Mouse (Mus musculus): ENCODE measurements at regions not wholly inside any gene's neighbourhood (a gene's known extent, or its start where the extent isn't known, plus 50 kb on each side); places are given as distances from the start of the nearest gene placed in this dataset. TPM values are rescaled to one million over a fixed set of nuclear protein-coding genes. Genes with fewer than 3 reads are reported as not detected.

DNA sequence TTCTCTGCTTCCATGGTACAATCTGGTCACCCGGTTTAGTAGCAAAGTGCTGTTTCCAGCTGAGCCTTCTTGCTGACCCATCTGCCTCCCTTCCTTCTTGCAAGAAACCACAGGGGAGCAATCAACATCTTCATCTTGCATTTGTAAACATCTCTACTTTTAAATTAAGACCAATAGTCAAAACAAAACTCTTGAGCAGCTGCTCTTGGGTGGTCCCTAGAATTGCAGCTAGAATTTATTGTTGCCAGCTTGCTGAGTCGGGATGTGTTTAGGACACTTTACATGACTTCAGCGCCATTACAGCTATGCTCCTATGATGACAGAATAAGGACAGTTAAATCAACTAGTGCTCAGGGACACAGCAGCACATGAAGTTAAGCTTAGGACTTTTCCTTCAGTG, 62.4 kb upstream of the Ankrd50 start:
- no peaks in the 10 kb centered on the region for H3K4me1 ChIP-seq (replicated peaks)
- H3K9me3 ChIP-seq (replicated peaks), result no peaks in the 10 kb centered on the region
- no peak overlapping the region for H3K9ac ChIP-seq
- no peaks in the 10 kb centered on the region for H3K36me3 ChIP-seq
- H3K27ac ChIP-seq, result no peak overlapping the region
- H3K4me3 ChIP-seq (replicated peaks), result no peak overlapping the region
- DNase-seq, result no peak
- ATAC-seq (ENCODE audit: low read depth), result no peak
- WGBS (ENCODE audit: insufficient replicate concordance), result 65% methylated on average over 3 of the region's 3 CpGs
- no peak overlapping the region for H3K4me2 ChIP-seq
- no peaks in the 10 kb centered on the region for H3K27me3 ChIP-seq

DNA sequence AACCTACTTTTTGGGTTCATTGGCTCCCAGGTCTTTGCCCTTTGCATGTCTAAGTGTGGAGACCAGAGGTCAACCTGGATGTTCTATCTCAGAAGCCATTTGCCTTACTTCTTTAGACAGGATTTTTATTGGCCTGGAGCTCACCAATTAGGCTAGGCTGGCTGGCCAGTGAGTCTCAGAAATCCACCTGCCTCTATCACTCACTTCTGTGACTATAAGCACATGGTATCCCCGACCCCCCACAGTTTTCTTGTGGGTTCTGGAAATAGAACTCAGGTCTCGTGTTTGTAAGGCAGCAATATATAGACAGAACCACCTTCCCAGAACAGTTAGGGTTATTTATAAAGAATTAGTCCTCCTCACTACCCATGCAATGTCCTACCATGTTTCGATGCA, 60.9 kb upstream of the Ankrd50 start:
- H3K9ac ChIP-seq, result no peak overlapping the region
- no peak overlapping the region for H3K4me2 ChIP-seq
- H3K4me1 ChIP-seq (replicated peaks), result no peaks in the 10 kb centered on the region
- no peaks in the 10 kb centered on the region for H3K36me3 ChIP-seq
- DNase-seq, result no peak
- no peak overlapping the region for H3K4me3 ChIP-seq (replicated peaks)
- no peak for ATAC-seq (ENCODE audit: low read depth)
- WGBS (ENCODE audit: insufficient replicate concordance), result 56% methylated on average over 3 of the region's 3 CpGs
- H3K27ac ChIP-seq, result no peak overlapping the region
- H3K27me3 ChIP-seq, result no peaks in the 10 kb centered on the region
- H3K9me3 ChIP-seq (replicated peaks), result no peaks in the 10 kb centered on the region

DNA sequence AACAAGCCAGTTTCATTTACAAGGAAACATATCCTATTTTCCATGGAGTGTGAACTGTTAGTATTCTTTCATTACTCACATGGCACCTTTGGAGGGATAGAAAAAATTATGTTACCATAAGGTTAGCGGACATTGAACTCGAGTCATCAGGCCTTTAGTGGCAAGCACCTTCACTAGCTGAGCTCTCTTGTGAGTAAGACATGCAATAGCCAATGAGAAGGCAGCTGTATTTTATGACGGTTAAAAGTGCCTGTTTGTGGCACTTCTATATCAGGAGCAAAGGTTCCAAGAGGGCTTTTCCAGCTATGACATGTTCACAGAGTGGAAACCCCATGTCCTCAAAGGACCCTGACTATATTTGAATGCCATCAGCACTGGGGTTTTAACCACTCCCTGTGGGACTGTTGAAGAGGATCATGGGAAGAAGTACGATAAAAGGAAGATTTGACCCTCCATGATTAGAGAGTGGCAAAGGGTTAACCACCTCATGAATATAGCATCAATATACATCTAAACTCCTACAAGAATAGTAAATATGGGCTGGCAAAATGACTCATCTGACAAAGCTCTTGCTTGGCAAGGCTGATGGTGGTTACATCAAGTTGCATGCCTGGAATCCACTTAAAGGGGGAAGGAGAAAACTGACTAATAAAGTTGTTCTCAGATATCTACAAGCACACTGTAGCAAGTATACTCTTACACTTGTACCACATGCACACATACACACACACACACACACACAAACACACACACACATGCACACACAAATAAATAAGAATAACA, 60.3 kb upstream of the Ankrd50 start:
- H3K4me2 ChIP-seq, result no peak overlapping the region
- H3K27me3 ChIP-seq, result no peaks in the 10 kb centered on the region
- ATAC-seq (ENCODE audit: low read depth) (no peak), DNase-seq (no peak)
- 67% methylated on average over 4 of the region's 4 CpGs for WGBS (ENCODE audit: insufficient replicate concordance)
- no peaks in the 10 kb centered on the region for H3K4me1 ChIP-seq (replicated peaks)
- H3K9me3 ChIP-seq (replicated peaks), result no peaks in the 10 kb centered on the region
- no peaks in the 10 kb centered on the region for H3K36me3 ChIP-seq
- H3K27ac ChIP-seq, result no peak overlapping the region
- no peak overlapping the region for H3K4me3 ChIP-seq (replicated peaks)
- H3K9ac ChIP-seq, result no peak overlapping the region

DNA sequence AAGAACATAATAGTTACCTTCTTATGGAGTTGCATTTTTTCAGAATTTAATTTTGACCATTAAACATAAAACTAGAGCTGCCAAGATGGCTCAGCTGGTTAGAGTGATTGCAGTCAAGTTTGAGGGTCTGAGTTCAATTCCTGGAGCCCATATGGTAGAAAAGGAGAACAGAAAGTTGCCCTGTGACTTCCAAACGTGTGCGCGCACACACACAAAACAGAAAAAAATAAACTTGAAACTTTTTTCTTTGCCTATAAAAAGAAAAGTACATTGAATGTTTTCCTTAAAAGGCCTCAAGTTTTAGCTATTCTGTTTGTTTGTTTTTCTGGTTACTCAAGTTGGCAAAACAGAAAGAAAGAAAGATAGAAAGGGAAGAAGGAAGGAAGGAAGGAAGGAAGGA, 59.2 kb upstream of the Ankrd50 start:
- ATAC-seq (ENCODE audit: low read depth) (no peak), DNase-seq (no peak)
- WGBS (ENCODE audit: insufficient replicate concordance), result 81% methylated on average over 3 of the region's 3 CpGs
- no peaks in the 10 kb centered on the region for H3K4me1 ChIP-seq (replicated peaks)
- H3K9me3 ChIP-seq (replicated peaks), result no peaks in the 10 kb centered on the region
- no peaks in the 10 kb centered on the region for H3K27me3 ChIP-seq
- H3K4me2 ChIP-seq, result no peak overlapping the region
- no peak overlapping the region for H3K27ac ChIP-seq
- H3K36me3 ChIP-seq, result no peaks in the 10 kb centered on the region
- H3K4me3 ChIP-seq (replicated peaks), result no peak overlapping the region
- H3K9ac ChIP-seq, result no peak overlapping the region

DNA sequence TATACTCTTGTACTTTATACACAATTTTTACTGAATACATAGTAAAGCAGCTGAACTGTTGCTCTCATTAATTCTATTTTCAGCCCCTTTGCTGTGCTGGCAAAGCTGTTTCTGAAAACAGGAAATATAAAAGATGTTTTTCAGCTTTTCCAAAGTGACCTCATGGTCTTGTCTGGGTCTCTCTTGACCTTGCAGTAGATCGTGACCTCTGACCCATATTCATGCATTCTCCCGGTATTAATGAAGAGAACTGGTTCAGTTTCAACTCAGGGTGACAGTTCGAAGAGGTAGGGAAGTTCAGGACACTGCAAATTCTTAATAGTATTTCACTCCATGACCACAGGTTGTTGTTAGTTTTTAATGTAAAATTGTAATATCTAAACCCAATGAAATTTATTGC, 56.7 kb upstream of the Ankrd50 start:
- no peak overlapping the region for H3K27ac ChIP-seq
- H3K9me3 ChIP-seq (replicated peaks), result no peaks in the 10 kb centered on the region
- no peak overlapping the region for H3K9ac ChIP-seq
- ATAC-seq (ENCODE audit: low read depth), result no peak
- DNase-seq, result no peak
- no peaks in the 10 kb centered on the region for H3K27me3 ChIP-seq
- H3K36me3 ChIP-seq, result no peaks in the 10 kb centered on the region
- no peaks in the 10 kb centered on the region for H3K4me1 ChIP-seq (replicated peaks)
- 60% methylated on average over 3 of the region's 3 CpGs for WGBS (ENCODE audit: insufficient replicate concordance)
- H3K4me3 ChIP-seq (replicated peaks), result no peak overlapping the region
- H3K4me2 ChIP-seq, result no peak overlapping the region

DNA sequence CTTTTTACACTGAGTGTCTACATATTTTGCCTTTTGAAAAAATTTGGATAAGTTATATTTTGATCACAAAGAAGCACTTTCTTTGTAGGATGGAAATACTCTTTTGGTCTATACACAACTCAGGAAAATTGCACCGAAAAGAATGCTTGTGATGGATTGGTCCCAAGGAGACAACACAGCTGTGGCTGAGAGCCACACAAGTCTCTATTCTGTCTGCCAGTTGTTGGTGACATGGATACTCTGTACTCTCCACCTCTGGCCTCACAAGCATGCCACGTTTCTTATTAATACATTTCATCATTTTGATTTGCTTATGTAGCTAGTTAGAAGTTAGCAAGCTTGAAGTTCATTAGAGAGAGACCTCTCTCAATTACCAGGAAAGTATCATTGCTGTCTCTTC, 53.7 kb upstream of the Ankrd50 start:
- ATAC-seq (ENCODE audit: low read depth), result no peak
- Histone ChIP-seq H3K4me2 (no peak overlapping the region), H3K27me3 (no peaks in the 10 kb centered on the region), H3K4me1 (replicated peaks) (no peaks in the 10 kb centered on the region), H3K27ac (no peak overlapping the region), H3K36me3 (no peaks in the 10 kb centered on the region), H3K4me3 (replicated peaks) (no peak overlapping the region), H3K9me3 (replicated peaks) (no peaks in the 10 kb centered on the region), H3K9ac (no peak overlapping the region)
- WGBS (ENCODE audit: insufficient replicate concordance), result 50% methylated on average over 2 of the region's 2 CpGs
- DNase-seq, result no peak

DNA sequence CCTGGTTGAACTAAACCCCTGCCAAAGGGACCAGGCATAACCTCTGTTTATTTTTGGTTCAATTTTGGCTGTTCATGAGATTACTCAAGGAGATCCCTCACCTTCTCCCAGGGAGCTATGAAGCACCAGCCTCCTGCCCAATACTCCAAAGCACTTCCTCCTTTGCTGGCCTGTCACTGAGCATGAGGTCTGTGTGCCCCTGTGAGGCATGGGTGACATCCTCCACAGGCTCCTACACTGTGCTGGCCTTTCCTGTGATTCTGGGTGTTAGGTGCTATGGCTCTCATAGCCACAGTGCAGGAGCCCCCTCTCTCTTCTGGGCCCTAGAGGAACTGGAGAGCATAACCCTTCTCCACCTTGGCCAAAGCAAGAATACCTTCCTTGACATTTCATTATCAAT, 53.1 kb upstream of the Ankrd50 start:
- no peak overlapping the region for H3K27ac ChIP-seq
- H3K27me3 ChIP-seq, result no peaks in the 10 kb centered on the region
- H3K9ac ChIP-seq, result no peak overlapping the region
- ATAC-seq (ENCODE audit: low read depth), result no peak
- no peak overlapping the region for H3K4me2 ChIP-seq
- H3K4me3 ChIP-seq (replicated peaks), result no peak overlapping the region
- no peak for DNase-seq
- H3K4me1 ChIP-seq (replicated peaks), result no peaks in the 10 kb centered on the region
- H3K9me3 ChIP-seq (replicated peaks), result no peaks in the 10 kb centered on the region
- H3K36me3 ChIP-seq, result no peaks in the 10 kb centered on the region

Small RNA genes lying in the stretch of these regions (microRNA-seq; reads per million reads assigned to microRNA genes)
- gene Gm24462, result not detected

All from liver, embryonic 13.5 days (tissue).